Mouse (Mus musculus): ENCODE data around the gene Tcf7l2.

DNA sequence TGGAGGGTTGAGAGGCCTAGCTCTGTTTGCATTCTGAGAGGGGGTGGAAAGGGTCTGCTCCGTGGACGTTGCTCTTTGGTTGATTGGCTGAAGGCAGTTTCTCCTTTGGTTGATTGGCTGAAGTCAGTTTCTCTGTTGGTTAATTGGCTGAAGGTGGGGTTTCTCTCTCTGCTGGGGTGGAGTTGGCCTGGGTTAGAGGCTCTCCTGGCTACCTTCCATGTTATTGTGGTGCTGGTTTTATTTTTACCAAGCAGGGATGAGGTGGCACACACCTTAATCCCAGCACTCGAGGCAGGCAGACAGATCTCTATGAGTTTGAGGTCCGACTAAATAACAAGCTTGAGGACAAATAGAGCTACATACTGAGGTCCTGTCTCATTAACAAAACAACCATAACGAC is 114.0 kb downstream of the Tcf7l2 start:
- no peak for TF ChIP-seq CTCF (IDR thresholded peaks at IDR 0.05; ENCODE audit: low read depth)
- TF ChIP-seq EP300 (optimal IDR thresholded peaks at IDR 0.05) = no peak

All from stomach, postnatal 0 days (tissue).